Comparison of ENCODE assay signal across 33 mouse cellular contexts in genomic region chr7:19010581-19010980, GRCm38 (mm10). TPM values are rescaled to one million over a fixed set of nuclear protein-coding genes. Genes with fewer than 3 reads are reported as not detected.
A peak's percentile ranks its signal among the peaks of the same experiment; 100 is the strongest.
DNase-seq lines count a peak whose midpoint lies in the region; ATAC-seq and TF ChIP-seq lines count a peak whose summit lies in the region.
"Had no signal": no experiment of that assay in that cellular context is flagged by ENCODE, and none has a peak within 500 bp of the region (broad histone marks: within the 10 kb centered on the region; RNA-seq: fewer than 3 reads in every experiment).

No protein-coding gene starts in this region.

- WGBS in liver, adult 2 months: 16% methylated on average over 7 of the region's 7 CpGs
- 72% methylated on average over 7 of the region's 7 CpGs for WGBS in liver, embryonic 11.5 days
- WGBS in liver, embryonic 13.5 days (ENCODE audit: insufficient replicate concordance): 63% methylated on average over 7 of the region's 7 CpGs
- 65% methylated on average over 7 of the region's 7 CpGs for WGBS in stomach, postnatal 0 days
- 82% methylated on average over 7 of the region's 7 CpGs for WGBS in forebrain, embryonic 12.5 days

- peak; percentile 60 for DNase-seq in adrenal gland, adult 2 months
- no peak for DNase-seq in adrenal gland, adult 18-20 months (ENCODE audit: low spot score in 2 of 2)
- DNase-seq in liver, adult 2 months (ENCODE audit: extremely low read depth, low read depth, low spot score): peak; percentile 87
- DNase-seq in liver, embryonic 11.5 days (ENCODE audit: low spot score): no peak
- no peak for DNase-seq in liver, embryonic 13.5 days
- DNase-seq in stomach, postnatal 0 days (ENCODE audit: low spot score): peak; percentile 81
- DNase-seq: adrenal gland, adult 8-10 months; cerebellum, adult 11 months; cerebellum, postnatal 25 days; embryo, embryonic 11 days; heart, postnatal 10 days; kidney, postnatal 25 days; layer of hippocampus, postnatal 36 days; lung, adult 2 months; lung, postnatal 14 days; midbrain, embryonic 14.5 days; thymus, postnatal 36 days had no signal

- H3K36me3 ChIP-seq in liver, adult 2 months (ENCODE audit: control insufficient read depth, insufficient read depth, low read length): peaks cover 12% of the 10 kb centered on the region; the same call in 1 of the 2 replicates
- peaks cover 11% of the 10 kb centered on the region for H3K36me3 ChIP-seq in liver, embryonic 11.5 days (ENCODE audit: control insufficient read depth, insufficient read depth, low read length)
- H3K36me3 ChIP-seq in liver, embryonic 13.5 days: peaks cover 20% of the 10 kb centered on the region
- H3K36me3 ChIP-seq in stomach, postnatal 0 days (ENCODE audit: control insufficient read depth, insufficient read depth, low read length): no peaks in the 10 kb centered on the region
- peaks cover 23% of the 10 kb centered on the region for H3K36me3 ChIP-seq in forebrain, embryonic 12.5 days (replicated peaks)

- TF ChIP-seq EP300 in stomach, postnatal 0 days (optimal IDR thresholded peaks at IDR 0.05): no peak

- H3K79me2 ChIP-seq in liver, adult 2 months (ENCODE audit: control insufficient read depth, insufficient read depth, low read length): peaks cover 4% of the 10 kb centered on the region; the same call in 1 of the 2 replicates

- peak overlapping the region; percentile 59 for H3K27ac ChIP-seq in liver, adult 2 months (replicated peaks; ENCODE audit: insufficient read depth, low read depth, low read length)
- H3K27ac ChIP-seq in liver, embryonic 11.5 days (ENCODE audit: low read depth, low read length): no peak overlapping the region
- H3K27ac ChIP-seq in liver, embryonic 13.5 days: peak overlapping the region; percentile 34
- no peak overlapping the region; the same call in 1 of the 2 replicates for H3K27ac ChIP-seq in stomach, postnatal 0 days (replicated peaks)
- H3K27ac ChIP-seq in forebrain, embryonic 12.5 days: no peak overlapping the region
- H3K27ac ChIP-seq: forebrain, embryonic 15.5 days; neural tube, embryonic 12.5 days had no signal

- H3K27me3 ChIP-seq in liver, adult 2 months (ENCODE audit: control insufficient read depth, insufficient read depth, low read length): no peaks in the 10 kb centered on the region
- no peaks in the 10 kb centered on the region for H3K27me3 ChIP-seq in liver, embryonic 11.5 days (replicated peaks; ENCODE audit: control insufficient read depth, insufficient read depth, low read length)
- H3K27me3 ChIP-seq in liver, embryonic 13.5 days: peaks cover 15% of the 10 kb centered on the region; the same call in 1 of the 2 replicates
- H3K27me3 ChIP-seq in stomach, postnatal 0 days (ENCODE audit: control insufficient read depth, insufficient read depth, low read length): no peaks in the 10 kb centered on the region
- no peaks in the 10 kb centered on the region for H3K27me3 ChIP-seq in forebrain, embryonic 12.5 days
- H3K27me3 ChIP-seq: forebrain, embryonic 15.5 days; neural tube, embryonic 12.5 days had no signal

- no peak overlapping the region for H3K4me2 ChIP-seq in liver, embryonic 11.5 days
- no peak overlapping the region for H3K4me2 ChIP-seq in liver, embryonic 13.5 days
- no peak overlapping the region for H3K4me2 ChIP-seq in stomach, postnatal 0 days (replicated peaks; ENCODE audit: low read depth)
- H3K4me2 ChIP-seq in forebrain, embryonic 12.5 days: no peak overlapping the region
- H3K4me2 ChIP-seq: forebrain, embryonic 15.5 days; heart, embryonic 11.5 days; limb, embryonic 12.5 days; neural tube, embryonic 12.5 days had no signal

- H3K4me3 ChIP-seq in liver, adult 2 months (ENCODE audit: insufficient read depth, low read depth, low read length): no peak overlapping the region
- H3K4me3 ChIP-seq in liver, embryonic 11.5 days (ENCODE audit: low read depth, low read length): no peak overlapping the region
- no peak overlapping the region for H3K4me3 ChIP-seq in liver, embryonic 13.5 days (replicated peaks)
- H3K4me3 ChIP-seq in stomach, postnatal 0 days (ENCODE audit: low read depth, low read length): no peak overlapping the region
- H3K4me3 ChIP-seq in forebrain, embryonic 12.5 days (replicated peaks): no peak overlapping the region
- H3K4me3 ChIP-seq: forebrain, embryonic 15.5 days; limb, embryonic 12.5 days; neural tube, embryonic 12.5 days had no signal

- H3K9ac ChIP-seq in liver, adult 2 months (ENCODE audit: low read depth, low read length): peak overlapping the region; percentile 49
- H3K9ac ChIP-seq in liver, embryonic 11.5 days (ENCODE audit: low read depth, low read length): no peak overlapping the region
- no peak overlapping the region for H3K9ac ChIP-seq in liver, embryonic 13.5 days
- H3K9ac ChIP-seq in stomach, postnatal 0 days (ENCODE audit: low read length): no peak overlapping the region
- no peak overlapping the region for H3K9ac ChIP-seq in forebrain, embryonic 12.5 days
- H3K9ac ChIP-seq: forebrain, embryonic 15.5 days; limb, embryonic 12.5 days; neural tube, embryonic 12.5 days had no signal

- TF ChIP-seq CTCF in liver, adult 2 months (IDR thresholded peaks at IDR 0.05; ENCODE audit: low read depth, low read length): no peak
- no peak for TF ChIP-seq CTCF in stomach, postnatal 0 days (IDR thresholded peaks at IDR 0.05; ENCODE audit: low read depth)

- TF ChIP-seq POLR2A in liver, adult 2 months (IDR thresholded peaks at IDR 0.05; ENCODE audit: extremely low read depth, insufficient read depth, low read length): no peak

- H3K9me3 ChIP-seq in liver, embryonic 11.5 days (ENCODE audit: control insufficient read depth, low read length): no peaks in the 10 kb centered on the region
- H3K9me3 ChIP-seq in liver, embryonic 13.5 days (replicated peaks): no peaks in the 10 kb centered on the region
- H3K9me3 ChIP-seq in stomach, postnatal 0 days (ENCODE audit: control insufficient read depth, low read length): no peaks in the 10 kb centered on the region
- no peaks in the 10 kb centered on the region for H3K9me3 ChIP-seq in forebrain, embryonic 12.5 days
- H3K9me3 ChIP-seq: forebrain, embryonic 15.5 days; limb, embryonic 12.5 days; neural tube, embryonic 12.5 days had no signal

- H3K4me1 ChIP-seq in liver, adult 2 months (ENCODE audit: control insufficient read depth, insufficient read depth, low read length): peaks cover 62% of the 10 kb centered on the region
- peaks cover 27% of the 10 kb centered on the region for H3K4me1 ChIP-seq in liver, embryonic 11.5 days (replicated peaks; ENCODE audit: control insufficient read depth, insufficient read depth, low read length)
- peaks cover 58% of the 10 kb centered on the region for H3K4me1 ChIP-seq in liver, embryonic 13.5 days (replicated peaks)
- H3K4me1 ChIP-seq in stomach, postnatal 0 days (replicated peaks; ENCODE audit: control insufficient read depth, insufficient read depth): 0 out of 2 replicates have a peak, but pooled peaks cover 2% of the 10 kb centered on the region
- peaks cover 33% of the 10 kb centered on the region for H3K4me1 ChIP-seq in forebrain, embryonic 12.5 days

- no peak for ATAC-seq in liver, embryonic 11.5 days (replicated peaks; ENCODE audit: low FRiP score)
- ATAC-seq in liver, embryonic 13.5 days (ENCODE audit: low read depth): peak; percentile 3; the same call in 1 of the 2 replicates
- peak; percentile 58 for ATAC-seq in stomach, postnatal 0 days (ENCODE audit: low FRiP score, low TSS enrichment)
- ATAC-seq in forebrain, embryonic 12.5 days (ENCODE audit: low FRiP score): no peak
- ATAC-seq: forebrain, embryonic 15.5 days; intestine, postnatal 0 days had no signal

RNA-seq across cellular contexts. Expression of gene Irf2bp1, which starts 6.7 kb away (rescaled TPM):
- 10 to 100 TPM; 36.8 to 44.3 TPM for total RNA-seq in adrenal gland, adult 2 months (2021)
- 74.8 and 78.3 TPM in 2 replicates for polyA plus RNA-seq in adrenal gland, adult 2 months (2012; rRNA removed)
- total RNA-seq in adrenal gland, adult 18-20 months (2021): 10 to 100 TPM; 42.9 to 47.0 TPM
- 4.5 and 7.3 TPM in 2 replicates for total RNA-seq in liver, adult 2 months (2014; rRNA removed)
- 13.2 and 14.6 TPM in 2 replicates for polyA plus RNA-seq in liver, adult 2 months (2012; rRNA removed)
- 23.3 and 24.9 TPM in 2 replicates for polyA plus RNA-seq in liver, embryonic 11.5 days (2014; fragmentation: Nextera tagmentation; extraction: Ambion mirVana)
- polyA plus RNA-seq in liver, embryonic 13.5 days (2015; fragmentation: Nextera tagmentation; extraction: Ambion mirVana): 9.2 and 9.3 TPM in 2 replicates
- 9.8 and 12.0 TPM in 2 replicates for polyA plus RNA-seq in stomach, postnatal 0 days (2015; fragmentation: Nextera tagmentation; extraction: Ambion mirVana)
- polyA plus RNA-seq in forebrain, embryonic 12.5 days (2016; fragmentation: Nextera tagmentation; extraction: Ambion mirVana): 36.2 and 39.8 TPM in 2 replicates

RNA-seq across cellular contexts. Expression of gene Foxa3, which starts 12.8 kb away (rescaled TPM):
- not detected for total RNA-seq in adrenal gland, adult 2 months (2021)
- 0.08 and 0.24 TPM in 2 replicates for polyA plus RNA-seq in adrenal gland, adult 2 months (2012; rRNA removed)
- not detected for total RNA-seq in adrenal gland, adult 18-20 months (2021)
- 31.2 and 60.1 TPM in 2 replicates for total RNA-seq in liver, adult 2 months (2014; rRNA removed)
- polyA plus RNA-seq in liver, adult 2 months (2012; rRNA removed): 47.4 and 54.1 TPM in 2 replicates
- polyA plus RNA-seq in liver, embryonic 11.5 days (2014; fragmentation: Nextera tagmentation; extraction: Ambion mirVana): 29.7 and 32.0 TPM in 2 replicates
- 25.6 and 29.4 TPM in 2 replicates for polyA plus RNA-seq in liver, embryonic 13.5 days (2015; fragmentation: Nextera tagmentation; extraction: Ambion mirVana)
- 39.2 and 46.0 TPM in 2 replicates for polyA plus RNA-seq in stomach, postnatal 0 days (2015; fragmentation: Nextera tagmentation; extraction: Ambion mirVana)
- 0.09 TPM in 1 of 2 replicates, not detected in the other for polyA plus RNA-seq in forebrain, embryonic 12.5 days (2016; fragmentation: Nextera tagmentation; extraction: Ambion mirVana)
- total RNA-seq: gastrocnemius, adult 8-10 months; heart, postnatal 10 days; layer of hippocampus, adult 8-10 months; layer of hippocampus, postnatal 36 days; left cerebral cortex, postnatal 10 days; megakaryocyte progenitor cell, adult 5-6 weeks had no signal
- polyA plus RNA-seq: forebrain, embryonic 15.5 days; hindbrain, embryonic 11.5 days; kidney, embryonic 14.5 days; midbrain, embryonic 14.5 days had no signal

RNA-seq across cellular contexts. Expression of gene Sympk, which starts 13.6 kb away (rescaled TPM):
- 100 to 1,000 TPM in 1 of 2 experiments, 10 to 100 TPM in 1; 94.4 to 103 TPM for total RNA-seq in adrenal gland, adult 2 months (2021)
- polyA plus RNA-seq in adrenal gland, adult 2 months (2012; rRNA removed): 123 and 159 TPM in 2 replicates
- total RNA-seq in adrenal gland, adult 18-20 months (2021): 100 to 1,000 TPM in 1 of 2 experiments, 10 to 100 TPM in 1; 92.0 to 105 TPM
- 21.5 and 29.5 TPM in 2 replicates for total RNA-seq in liver, adult 2 months (2014; rRNA removed)
- polyA plus RNA-seq in liver, adult 2 months (2012; rRNA removed): 37.3 and 46.9 TPM in 2 replicates
- 26.3 and 28.4 TPM in 2 replicates for polyA plus RNA-seq in liver, embryonic 11.5 days (2014; fragmentation: Nextera tagmentation; extraction: Ambion mirVana)
- polyA plus RNA-seq in liver, embryonic 13.5 days (2015; fragmentation: Nextera tagmentation; extraction: Ambion mirVana): 15.0 and 17.4 TPM in 2 replicates
- polyA plus RNA-seq in stomach, postnatal 0 days (2015; fragmentation: Nextera tagmentation; extraction: Ambion mirVana): 9.1 and 9.6 TPM in 2 replicates
- polyA plus RNA-seq in forebrain, embryonic 12.5 days (2016; fragmentation: Nextera tagmentation; extraction: Ambion mirVana): 50.6 and 53.2 TPM in 2 replicates

RNA-seq across cellular contexts. Expression of gene Mypop, which starts 19.5 kb away (rescaled TPM):
- total RNA-seq in adrenal gland, adult 2 months (2021): 10 to 100 TPM in 1 of 2 experiments, 1 to 10 TPM in 1; 8.9 to 16.8 TPM
- 36.5 and 39.8 TPM in 2 replicates for polyA plus RNA-seq in adrenal gland, adult 2 months (2012; rRNA removed)
- total RNA-seq in adrenal gland, adult 18-20 months (2021): 10 to 100 TPM in 1 of 2 experiments, 1 to 10 TPM in 1; 9.3 to 12.2 TPM
- 0.54 and 0.65 TPM in 2 replicates for total RNA-seq in liver, adult 2 months (2014; rRNA removed)
- polyA plus RNA-seq in liver, adult 2 months (2012; rRNA removed): 2.7 and 3.1 TPM in 2 replicates
- polyA plus RNA-seq in liver, embryonic 11.5 days (2014; fragmentation: Nextera tagmentation; extraction: Ambion mirVana): 1.5 and 2.2 TPM in 2 replicates
- 0.37 and 0.82 TPM in 2 replicates for polyA plus RNA-seq in liver, embryonic 13.5 days (2015; fragmentation: Nextera tagmentation; extraction: Ambion mirVana)
- 1.3 and 1.4 TPM in 2 replicates for polyA plus RNA-seq in stomach, postnatal 0 days (2015; fragmentation: Nextera tagmentation; extraction: Ambion mirVana)
- 3.3 and 4.6 TPM in 2 replicates for polyA plus RNA-seq in forebrain, embryonic 12.5 days (2016; fragmentation: Nextera tagmentation; extraction: Ambion mirVana)

RNA-seq across cellular contexts. Expression of gene Nanos2, which starts 23.4 kb away (rescaled TPM):
- total RNA-seq in adrenal gland, adult 2 months (2021): not detected
- polyA plus RNA-seq in adrenal gland, adult 2 months (2012; rRNA removed): not detected in 2 replicates
- total RNA-seq in adrenal gland, adult 18-20 months (2021): not detected
- total RNA-seq in liver, adult 2 months (2014; rRNA removed): not detected in 2 replicates
- not detected in 2 replicates for polyA plus RNA-seq in liver, adult 2 months (2012; rRNA removed)
- polyA plus RNA-seq in liver, embryonic 11.5 days (2014; fragmentation: Nextera tagmentation; extraction: Ambion mirVana): not detected in 2 replicates
- not detected in 2 replicates for polyA plus RNA-seq in liver, embryonic 13.5 days (2015; fragmentation: Nextera tagmentation; extraction: Ambion mirVana)
- polyA plus RNA-seq in stomach, postnatal 0 days (2015; fragmentation: Nextera tagmentation; extraction: Ambion mirVana): not detected in 2 replicates
- 0.24 and 0.28 TPM in 2 replicates for polyA plus RNA-seq in forebrain, embryonic 12.5 days (2016; fragmentation: Nextera tagmentation; extraction: Ambion mirVana)
- total RNA-seq: adrenal gland, adult 8-10 months; ES-E14; gastrocnemius, adult 8-10 months; heart, postnatal 10 days; megakaryocyte progenitor cell, adult 5-6 weeks had no signal
- polyA plus RNA-seq: embryonic facial prominence, embryonic 14.5 days; gonadal fat pad, adult 2 months; heart, embryonic 11.5 days; hindbrain, embryonic 11.5 days; intestine, postnatal 0 days; kidney, embryonic 14.5 days; limb, embryonic 12.5 days; spleen, adult 2 months had no signal

Comparison
In these comparisons a context has a peak if more than half of its experiments do, and no peak if none do; other contexts are left out.
1. DNase-seq: peak in adrenal gland, adult 2 months (single experiment), liver, adult 2 months (single experiment) and stomach, postnatal 0 days (single experiment); none in adrenal gland, adult 18-20 months (0 of 2), liver, embryonic 11.5 days (single experiment) and liver, embryonic 13.5 days (single experiment).
2. H3K27ac ChIP-seq: peak in liver, adult 2 months (single experiment) and liver, embryonic 13.5 days (single experiment); none in liver, embryonic 11.5 days (single experiment), stomach, postnatal 0 days (single experiment) and forebrain, embryonic 12.5 days (single experiment).
3. ATAC-seq: peak in liver, embryonic 13.5 days (single experiment) and stomach, postnatal 0 days (single experiment); none in liver, embryonic 11.5 days (single experiment) and forebrain, embryonic 12.5 days (single experiment).
4. RNA of gene Foxa3, which starts 12.8 kb away (polyA plus RNA-seq): 47.4 to 54.1 TPM in liver, adult 2 months, 39.2 to 46.0 TPM in stomach, postnatal 0 days, 29.7 to 32.0 TPM in liver, embryonic 11.5 days and 25.6 to 29.4 TPM in liver, embryonic 13.5 days; 0.08 to 0.24 TPM in adrenal gland, adult 2 months and 0.09 TPM in forebrain, embryonic 12.5 days; every median in the first group is over 10 times any median in the second.